Mouse (Mus musculus): Measurements from ENCODE around the gene Gsx2. TPM values are rescaled to one million over a fixed set of nuclear protein-coding genes. Genes with fewer than 3 reads are reported as not detected.
A peak's percentile ranks its signal among the peaks of the same experiment; 100 is the strongest.

Gsx2 gene
- total and polyA plus RNA-seq, 2 experiments, result not detected

- no peak for TF ChIP-seq CTCF (IDR thresholded peaks at IDR 0.05; ENCODE audit: low read depth, low read length)
- TF ChIP-seq POLR2A (IDR thresholded peaks at IDR 0.05; ENCODE audit: extremely low read depth, insufficient read depth, low read length), result no peak
- Histone ChIP-seq H3K27ac (replicated peaks; ENCODE audit: insufficient read depth, low read depth, low read length) (no peak overlapping the region), H3K9ac (ENCODE audit: low read depth, low read length) (no peak overlapping the region), H3K79me2 (ENCODE audit: control insufficient read depth, insufficient read depth, low read length) (no peaks in the 10 kb centered on the region), H3K4me1 (ENCODE audit: control insufficient read depth, insufficient read depth, low read length) (no peaks in the 10 kb centered on the region), H3K36me3 (ENCODE audit: control insufficient read depth, insufficient read depth, low read length) (no peaks in the 10 kb centered on the region), H3K4me3 (ENCODE audit: insufficient read depth, low read depth, low read length) (no peak overlapping the region), H3K27me3 (ENCODE audit: control insufficient read depth, insufficient read depth, low read length) (peaks cover 20% of the 10 kb centered on the region)
- 51% methylated on average over 4 of the region's 4 CpGs for WGBS
- no peak for DNase-seq (ENCODE audit: extremely low read depth, low read depth, low spot score)
These were observed 10.5 kb downstream of the Gsx2 start for GRCm38 (mm10) chr5:75085906-75086305.

GRCm38 (mm10) chr5:75106511-75106910 lies 31.1 kb downstream of the Gsx2 start:
- Histone ChIP-seq H3K27ac (replicated peaks; ENCODE audit: insufficient read depth, low read depth, low read length) (no peak overlapping the region), H3K4me3 (ENCODE audit: insufficient read depth, low read depth, low read length) (no peak overlapping the region), H3K9ac (ENCODE audit: low read depth, low read length) (no peak overlapping the region), H3K79me2 (ENCODE audit: control insufficient read depth, insufficient read depth, low read length) (no peaks in the 10 kb centered on the region), H3K36me3 (ENCODE audit: control insufficient read depth, insufficient read depth, low read length) (no peaks in the 10 kb centered on the region), H3K27me3 (ENCODE audit: control insufficient read depth, insufficient read depth, low read length) (no peaks in the 10 kb centered on the region), H3K4me1 (ENCODE audit: control insufficient read depth, insufficient read depth, low read length) (no peaks in the 10 kb centered on the region)
- DNase-seq (ENCODE audit: extremely low read depth, low read depth, low spot score), result no peak
- TF ChIP-seq CTCF (IDR thresholded peaks at IDR 0.05; ENCODE audit: low read depth, low read length) (no peak), POLR2A (IDR thresholded peaks at IDR 0.05; ENCODE audit: extremely low read depth, insufficient read depth, low read length) (no peak)
- WGBS, result 91% methylated on average over 3 of the region's 3 CpGs

- Histone ChIP-seq H3K9ac (ENCODE audit: low read depth, low read length) (no peak overlapping the region), H3K27me3 (ENCODE audit: control insufficient read depth, insufficient read depth, low read length) (no peaks in the 10 kb centered on the region), H3K4me3 (ENCODE audit: insufficient read depth, low read depth, low read length) (no peak overlapping the region), H3K27ac (replicated peaks; ENCODE audit: insufficient read depth, low read depth, low read length) (no peak overlapping the region), H3K36me3 (ENCODE audit: control insufficient read depth, insufficient read depth, low read length) (no peaks in the 10 kb centered on the region), H3K4me1 (ENCODE audit: control insufficient read depth, insufficient read depth, low read length) (no peaks in the 10 kb centered on the region), H3K79me2 (ENCODE audit: control insufficient read depth, insufficient read depth, low read length) (no peaks in the 10 kb centered on the region)
- peak; percentile 21 for DNase-seq (ENCODE audit: extremely low read depth, low read depth, low spot score)
- TF ChIP-seq CTCF (IDR thresholded peaks at IDR 0.05; ENCODE audit: low read depth, low read length) (no peak), POLR2A (IDR thresholded peaks at IDR 0.05; ENCODE audit: extremely low read depth, insufficient read depth, low read length) (no peak)
- 47% methylated on average over 5 of the region's 5 CpGs for WGBS
These were observed 34.0 kb downstream of the Gsx2 start for GRCm38 (mm10) chr5:75109368-75109767.

- H3K27me3 ChIP-seq (ENCODE audit: control insufficient read depth, insufficient read depth, low read length), result no peaks in the 10 kb centered on the region; the same call in 1 of the 2 replicates
- H3K4me1 ChIP-seq (ENCODE audit: control insufficient read depth, insufficient read depth, low read length), result no peaks in the 10 kb centered on the region
- no peak for TF ChIP-seq CTCF (IDR thresholded peaks at IDR 0.05; ENCODE audit: low read depth, low read length)
- TF ChIP-seq POLR2A (IDR thresholded peaks at IDR 0.05; ENCODE audit: extremely low read depth, insufficient read depth, low read length), result no peak
- no peak for DNase-seq (ENCODE audit: extremely low read depth, low read depth, low spot score)
- no peaks in the 10 kb centered on the region for H3K36me3 ChIP-seq (ENCODE audit: control insufficient read depth, insufficient read depth, low read length)
- no peak overlapping the region for H3K4me3 ChIP-seq (ENCODE audit: insufficient read depth, low read depth, low read length)
- no peak overlapping the region for H3K9ac ChIP-seq (ENCODE audit: low read depth, low read length)
- WGBS, result 79% methylated on average over 5 of the region's 5 CpGs
- H3K79me2 ChIP-seq (ENCODE audit: control insufficient read depth, insufficient read depth, low read length), result no peaks in the 10 kb centered on the region
- H3K27ac ChIP-seq (replicated peaks; ENCODE audit: insufficient read depth, low read depth, low read length), result no peak overlapping the region
These were observed 36.4 kb downstream of the Gsx2 start for GRCm38 (mm10) chr5:75111781-75112180.

- TF ChIP-seq POLR2A (IDR thresholded peaks at IDR 0.05; ENCODE audit: extremely low read depth, insufficient read depth, low read length) (no peak), CTCF (IDR thresholded peaks at IDR 0.05; ENCODE audit: low read depth, low read length) (peak; percentile 33; the same call in 1 of the 2 replicates)
- no peaks in the 10 kb centered on the region for H3K36me3 ChIP-seq (ENCODE audit: control insufficient read depth, insufficient read depth, low read length)
- H3K4me1 ChIP-seq (ENCODE audit: control insufficient read depth, insufficient read depth, low read length), result no peaks in the 10 kb centered on the region
- H3K27me3 ChIP-seq (ENCODE audit: control insufficient read depth, insufficient read depth, low read length), result no peaks in the 10 kb centered on the region; the same call in 1 of the 2 replicates
- H3K79me2 ChIP-seq (ENCODE audit: control insufficient read depth, insufficient read depth, low read length), result no peaks in the 10 kb centered on the region
- H3K27ac ChIP-seq (replicated peaks; ENCODE audit: insufficient read depth, low read depth, low read length), result no peak overlapping the region
- no peak for DNase-seq (ENCODE audit: extremely low read depth, low read depth, low spot score)
- no peak overlapping the region for H3K4me3 ChIP-seq (ENCODE audit: insufficient read depth, low read depth, low read length)
- no peak overlapping the region for H3K9ac ChIP-seq (ENCODE audit: low read depth, low read length)
- WGBS, result 72% methylated on average over 7 of the region's 7 CpGs
These were observed 43.4 kb downstream of the Gsx2 start for GRCm38 (mm10) chr5:75118840-75119239.

GRCm38 (mm10) chr5:75121646-75122045 lies 46.2 kb downstream of the Gsx2 start:
- Histone ChIP-seq H3K36me3 (ENCODE audit: control insufficient read depth, insufficient read depth, low read length) (no peaks in the 10 kb centered on the region), H3K79me2 (ENCODE audit: control insufficient read depth, insufficient read depth, low read length) (no peaks in the 10 kb centered on the region), H3K4me3 (ENCODE audit: insufficient read depth, low read depth, low read length) (no peak overlapping the region), H3K9ac (ENCODE audit: low read depth, low read length) (no peak overlapping the region), H3K4me1 (ENCODE audit: control insufficient read depth, insufficient read depth, low read length) (no peaks in the 10 kb centered on the region), H3K27ac (replicated peaks; ENCODE audit: insufficient read depth, low read depth, low read length) (no peak overlapping the region), H3K27me3 (ENCODE audit: control insufficient read depth, insufficient read depth, low read length) (no peaks in the 10 kb centered on the region)
- TF ChIP-seq CTCF (IDR thresholded peaks at IDR 0.05; ENCODE audit: low read depth, low read length), result no peak
- TF ChIP-seq POLR2A (IDR thresholded peaks at IDR 0.05; ENCODE audit: extremely low read depth, insufficient read depth, low read length), result no peak
- WGBS, result 53% methylated on average over 5 of the region's 5 CpGs
- peak; percentile 23 for DNase-seq (ENCODE audit: extremely low read depth, low read depth, low spot score)

Other genes starting within 250 kb of the Gsx2 start
- 11.7 and 20.5 TPM in 2 replicates for gene Chic2, start 30.8 kb upstream of the Gsx2 start, total RNA-seq (2014; rRNA removed)
- 3.0 and 3.2 TPM in 2 replicates for gene Chic2, start 30.8 kb upstream of the Gsx2 start, polyA plus RNA-seq (2012; rRNA removed)
- 4.5 and 5.2 TPM in 2 replicates for gene Pdgfra, start 76.7 kb downstream of the Gsx2 start, total RNA-seq (2014; rRNA removed)
- 1.1 and 1.2 TPM in 2 replicates for gene Pdgfra, start 76.7 kb downstream of the Gsx2 start, polyA plus RNA-seq (2012; rRNA removed)

Data from liver, adult 2 months (tissue).